Mouse (Mus musculus) forebrain, embryonic 13.5 days (tissue): ENCODE results near the gene Hhat. TPM values are rescaled to one million over a fixed set of nuclear protein-coding genes. Genes with fewer than 3 reads are reported as not detected.

Experiments used
- ATAC-seq: fragments of 200-750 bp; cut with Nextera tagmentation; 2 replicates; pipeline ENCODE4 v1.8.0; 2017
- H3K27ac ChIP-seq: fragments of 300-500 bp; sonication (generic); 2 replicates; pipeline ENCODE4 v1.5.1; 2015; ENCODE audit warnings: inconsistent platforms, mild to moderate bottlenecking, moderate library complexity
- H3K27me3 ChIP-seq: fragments of 300-500 bp; sonication (generic); 2 replicates; pipeline ENCODE4 v1.6.1; 2015; ENCODE audit warnings: mild to moderate bottlenecking, inconsistent platforms
- H3K36me3 ChIP-seq: fragments of 300-500 bp; sonication (generic); 2 replicates; pipeline ENCODE4 v1.6.1; 2015; ENCODE audit warnings: mild to moderate bottlenecking, inconsistent platforms; ENCODE audit not compliant: poor library complexity, severe bottlenecking
- H3K4me1 ChIP-seq: fragments of 300-500 bp; sonication (generic); 2 replicates; pipeline ENCODE4 v1.6.1; 2015; ENCODE audit warnings: inconsistent platforms
- H3K4me2 ChIP-seq: fragments of 300-500 bp; sonication (generic); 2 replicates; pipeline ENCODE4 v1.6.1; 2015; ENCODE audit warnings: inconsistent platforms, mild to moderate bottlenecking, moderate library complexity
- H3K4me3 ChIP-seq: fragments of 300-500 bp; sonication (generic); 2 replicates; pipeline ENCODE4 v1.5.1; 2015; ENCODE audit warnings: mild to moderate bottlenecking, inconsistent platforms
- H3K9ac ChIP-seq: fragments of 300-500 bp; sonication (generic); 2 replicates; pipeline ENCODE4 v1.6.1; 2015; ENCODE audit warnings: mild to moderate bottlenecking, inconsistent platforms
- H3K9me3 ChIP-seq: fragments of 300-500 bp; sonication (generic); replicated peaks from 2 replicates; pipeline ENCODE4 v1.6.1; 2016; ENCODE audit warnings: inconsistent platforms
- WGBS: fragments of 180-500 bp; shearing (Covaris S2); methylation state at CpG from one replicate; pipeline ENCODE4 v1.1.7; 2015; 5-methylcytosine and 5-hydroxymethylcytosine counted together
- polyA plus RNA-seq: library from polyadenylated mRNA; unstranded; fragments of >200 nt; fragmentation: Nextera tagmentation; extraction: Ambion mirVana; gene quantifications from 2 replicates; pipeline ENCODE4 v1.2.1, GENCODE M21; 2015

Gene Hhat
- polyA plus RNA-seq, 1 experiment from 2014 or later: 2.6 TPM

GRCm38 (mm10) chr1:192796201-192797010 is 25.4 kb upstream of the Hhat start:
- Histone ChIP-seq H3K4me2 (peak overlapping the region; percentile 25; the same call in 1 of the 2 replicates), H3K27ac (peak overlapping the region; percentile 83), H3K4me3 (no peak overlapping the region), H3K4me1 (peaks cover 36% of the 10 kb centered on the region), H3K27me3 (no peaks in the 10 kb centered on the region), H3K9me3 (0 out of 2 replicates have a peak, but pooled peaks cover 4% of the 10 kb centered on the region), H3K9ac (peak overlapping the region; percentile 30; the same call in 1 of the 2 replicates), H3K36me3 (no peaks in the 10 kb centered on the region)
- 4% methylated on average over 12 of the region's 21 CpGs for whole genome bisulfite sequencing
- ATAC-seq: peak; percentile 61

GRCm38 (mm10) chr1:192794957-192795745 is 24.1 kb upstream of the Hhat start:
- H3K9me3 ChIP-seq: 0 out of 2 replicates have a peak, but pooled peaks cover 4% of the 10 kb centered on the region
- no peaks in the 10 kb centered on the region for H3K36me3 ChIP-seq
- no peaks in the 10 kb centered on the region for H3K27me3 ChIP-seq
- H3K27ac ChIP-seq: no peak overlapping the region
- no peak for ATAC-seq
- no peak overlapping the region for H3K4me2 ChIP-seq
- H3K4me3 ChIP-seq: no peak overlapping the region
- peaks cover 39% of the 10 kb centered on the region for H3K4me1 ChIP-seq
- no peak overlapping the region for H3K9ac ChIP-seq
- 57% methylated on average over 9 of the region's 9 CpGs for WGBS

- H3K27me3 ChIP-seq: no peaks in the 10 kb centered on the region
- WGBS: 8% methylated on average over 7 of the region's 7 CpGs
Observed at GRCm38 (mm10) chr1:192791897-192792361, 20.9 kb upstream of the Hhat start.

GRCm38 (mm10) chr1:192790442-192790841 is 19.4 kb upstream of the Hhat start:
- Histone ChIP-seq H3K36me3 (no peaks in the 10 kb centered on the region), H3K9ac (no peak overlapping the region), H3K27me3 (no peaks in the 10 kb centered on the region), H3K4me1 (peaks cover 17% of the 10 kb centered on the region), H3K4me2 (no peak overlapping the region), H3K9me3 (0 out of 2 replicates have a peak, but pooled peaks cover 2% of the 10 kb centered on the region), H3K4me3 (no peak overlapping the region), H3K27ac (no peak overlapping the region)
- no peak for ATAC-seq
- 82% methylated on average over 4 of the region's 4 CpGs for WGBS

More at GRCm38 (mm10) chr1:192791897-192792361, 20.9 kb upstream of the Hhat start:
- H3K9ac ChIP-seq: 0 out of 2 replicates have a peak overlapping the region, but pooled peaks have one; percentile 16
- H3K27ac ChIP-seq: peak overlapping the region; percentile 31; the same call in 1 of the 2 replicates
- H3K4me1 ChIP-seq: peaks cover 20% of the 10 kb centered on the region
- no peak for ATAC-seq
- no peak overlapping the region for H3K4me2 ChIP-seq
- H3K4me3 ChIP-seq: no peak overlapping the region
- H3K36me3 ChIP-seq: no peaks in the 10 kb centered on the region
- H3K9me3 ChIP-seq: 0 out of 2 replicates have a peak, but pooled peaks cover 4% of the 10 kb centered on the region

- WGBS: 72% methylated on average over 11 of the region's 11 CpGs
- H3K4me3 ChIP-seq: no peak overlapping the region
- H3K9me3 ChIP-seq: no peaks in the 10 kb centered on the region
- H3K27me3 ChIP-seq: no peaks in the 10 kb centered on the region
- no peaks in the 10 kb centered on the region for H3K36me3 ChIP-seq
- no peak overlapping the region for H3K9ac ChIP-seq
- H3K4me2 ChIP-seq: no peak overlapping the region
- no peak for ATAC-seq
- peaks cover 23% of the 10 kb centered on the region for H3K4me1 ChIP-seq
- 0 out of 2 replicates have a peak overlapping the region, but pooled peaks have one; percentile 25 for H3K27ac ChIP-seq
Observed at GRCm38 (mm10) chr1:192789828-192790227, 18.8 kb upstream of the Hhat start.

GRCm38 (mm10) chr1:192789111-192789522 is 18.1 kb upstream of the Hhat start:
- no peaks in the 10 kb centered on the region for H3K9me3 ChIP-seq
- no peaks in the 10 kb centered on the region for H3K36me3 ChIP-seq
- no peak overlapping the region for H3K9ac ChIP-seq
- ATAC-seq: peak; percentile 46; the same call in 1 of the 2 replicates
- no peak overlapping the region for H3K4me3 ChIP-seq
- peak overlapping the region; percentile 25; the same call in 1 of the 2 replicates for H3K27ac ChIP-seq
- no peak overlapping the region for H3K4me2 ChIP-seq
- peaks cover 24% of the 10 kb centered on the region for H3K4me1 ChIP-seq
- 75% methylated on average over 10 of the region's 10 CpGs for WGBS
- H3K27me3 ChIP-seq: no peaks in the 10 kb centered on the region

- Histone ChIP-seq H3K27me3 (no peaks in the 10 kb centered on the region), H3K9me3 (no peaks in the 10 kb centered on the region), H3K4me2 (no peak overlapping the region), H3K9ac (no peak overlapping the region), H3K27ac (no peak overlapping the region), H3K4me3 (no peak overlapping the region), H3K4me1 (peaks cover 13% of the 10 kb centered on the region), H3K36me3 (no peaks in the 10 kb centered on the region)
- 88% methylated on average over 1 of the region's 1 CpGs for WGBS
- ATAC-seq: no peak
Observed at GRCm38 (mm10) chr1:192786194-192786593, 15.2 kb upstream of the Hhat start.

- Histone ChIP-seq H3K4me2 (no peak overlapping the region), H3K4me3 (no peak overlapping the region), H3K36me3 (no peaks in the 10 kb centered on the region), H3K27me3 (0 out of 2 replicates have a peak, but pooled peaks cover 5% of the 10 kb centered on the region), H3K9ac (no peak overlapping the region), H3K4me1 (peaks cover 13% of the 10 kb centered on the region; the same call in 1 of the 2 replicates), H3K27ac (no peak overlapping the region; the same call in 1 of the 2 replicates), H3K9me3 (no peaks in the 10 kb centered on the region)
- 59% methylated on average over 17 of the region's 17 CpGs for WGBS
- peak; percentile 28; the same call in 1 of the 2 replicates for ATAC-seq
Observed at GRCm38 (mm10) chr1:192785046-192785961, 14.3 kb upstream of the Hhat start.

GRCm38 (mm10) chr1:192784374-192784773 is 13.4 kb upstream of the Hhat start:
- Histone ChIP-seq H3K9ac (no peak overlapping the region), H3K4me2 (no peak overlapping the region), H3K27ac (no peak overlapping the region), H3K36me3 (no peaks in the 10 kb centered on the region), H3K4me3 (no peak overlapping the region), H3K9me3 (no peaks in the 10 kb centered on the region), H3K27me3 (0 out of 2 replicates have a peak, but pooled peaks cover 6% of the 10 kb centered on the region), H3K4me1 (peaks cover 13% of the 10 kb centered on the region; the same call in 1 of the 2 replicates)
- peak; percentile 85 for ATAC-seq
- 33% methylated on average over 4 of the region's 4 CpGs for WGBS

GRCm38 (mm10) chr1:192781256-192781655 is 10.2 kb upstream of the Hhat start:
- Histone ChIP-seq H3K27me3 (0 out of 2 replicates have a peak, but pooled peaks cover 6% of the 10 kb centered on the region), H3K4me1 (peaks cover 13% of the 10 kb centered on the region; the same call in 1 of the 2 replicates), H3K9ac (no peak overlapping the region), H3K27ac (no peak overlapping the region), H3K9me3 (no peaks in the 10 kb centered on the region), H3K4me2 (no peak overlapping the region), H3K4me3 (no peak overlapping the region), H3K36me3 (no peaks in the 10 kb centered on the region)
- no peak for ATAC-seq
